In genomic region chr10:81279496-81279895, GRCm38 (mm10) we compare ENCODE assay signal across 14 mouse cellular contexts. TPM values are rescaled to one million over a fixed set of nuclear protein-coding genes. Genes with fewer than 3 reads are reported as not detected.
A peak's percentile ranks its signal among the peaks of the same experiment; 100 is the strongest.
DNase-seq lines count a peak whose midpoint lies in the region; ATAC-seq and TF ChIP-seq lines count a peak whose summit lies in the region.
"Had no signal": no experiment of that assay in that cellular context is flagged by ENCODE, and none has a peak within 500 bp of the region (broad histone marks: within the 10 kb centered on the region; RNA-seq: fewer than 3 reads in every experiment).

No protein-coding gene starts in this region.

- DNase-seq in embryo, embryonic 10.5 days (ENCODE audit: low spot score): peak; percentile 52
- DNase-seq in embryo, embryonic 10 days (ENCODE audit: low spot score): no peak
- peak; percentile 63 for DNase-seq in kidney, postnatal 0 days (ENCODE audit: low spot score)
- no peak for DNase-seq in kidney, postnatal 14 days
- peak; percentile 68 for DNase-seq in lung, postnatal 10 days
- DNase-seq in cerebellum, postnatal 25 days: no peak
- no peak for DNase-seq in ovary, postnatal 14 days (ENCODE audit: low spot score)
- DNase-seq: cerebellum, postnatal 14 days; kidney, adult 11 months; liver; right cerebral cortex, postnatal 4 days had no signal

- no peak overlapping the region for H3K27ac ChIP-seq in kidney, postnatal 0 days
- H3K27ac ChIP-seq in embryonic facial prominence, embryonic 13.5 days: no peak overlapping the region

- H3K4me1 ChIP-seq in kidney, postnatal 0 days (replicated peaks; ENCODE audit: insufficient read depth, low read length): no peaks in the 10 kb centered on the region
- peaks cover 15% of the 10 kb centered on the region for H3K4me1 ChIP-seq in embryonic facial prominence, embryonic 13.5 days

- TF ChIP-seq CTCF in kidney, postnatal 0 days (IDR thresholded peaks at IDR 0.05; ENCODE audit: low read depth): no peak

- H3K9me3 ChIP-seq in kidney, postnatal 0 days (replicated peaks; ENCODE audit: low read length): no peaks in the 10 kb centered on the region
- no peaks in the 10 kb centered on the region for H3K9me3 ChIP-seq in embryonic facial prominence, embryonic 13.5 days

- ATAC-seq in kidney, postnatal 0 days (replicated peaks; ENCODE audit: low FRiP score, low read depth): no peak
- ATAC-seq in embryonic facial prominence, embryonic 13.5 days (ENCODE audit: insufficient number of reproducible peaks, insufficient read depth, low FRiP score, low TSS enrichment, low read depth): no peak

- no peak overlapping the region for H3K4me3 ChIP-seq in kidney, postnatal 0 days (replicated peaks; ENCODE audit: low read depth, low read length)
- no peak overlapping the region for H3K4me3 ChIP-seq in embryonic facial prominence, embryonic 13.5 days

- H3K36me3 ChIP-seq in kidney, postnatal 0 days (ENCODE audit: insufficient read depth, low read length): 0 out of 2 replicates have a peak, but pooled peaks cover 8% of the 10 kb centered on the region
- H3K36me3 ChIP-seq in embryonic facial prominence, embryonic 13.5 days: no peaks in the 10 kb centered on the region

- no peaks in the 10 kb centered on the region for H3K27me3 ChIP-seq in kidney, postnatal 0 days (ENCODE audit: insufficient read depth, low read length)
- peaks cover 35% of the 10 kb centered on the region for H3K27me3 ChIP-seq in embryonic facial prominence, embryonic 13.5 days

- no peak overlapping the region for H3K9ac ChIP-seq in kidney, postnatal 0 days (ENCODE audit: low read depth, low read length)
- peak overlapping the region; percentile 46; the same call in 1 of the 2 replicates for H3K9ac ChIP-seq in embryonic facial prominence, embryonic 13.5 days

- H3K4me2 ChIP-seq in kidney, postnatal 0 days (ENCODE audit: low read length): no peak overlapping the region
- no peak overlapping the region for H3K4me2 ChIP-seq in embryonic facial prominence, embryonic 13.5 days
- H3K4me2 ChIP-seq: heart, embryonic 11.5 days had no signal

- 27% methylated on average over 10 of the region's 10 CpGs for WGBS in kidney, postnatal 0 days
- WGBS in embryonic facial prominence, embryonic 13.5 days: 37% methylated on average over 10 of the region's 10 CpGs

RNA-seq across cellular contexts. Expression of gene Tjp3, which starts 11.9 kb away (rescaled TPM):
- 19.0 and 19.1 TPM in 2 replicates for polyA plus RNA-seq in kidney, postnatal 0 days (2015; fragmentation: Nextera tagmentation; extraction: Ambion mirVana)
- polyA plus RNA-seq in embryonic facial prominence, embryonic 13.5 days (2015; fragmentation: Nextera tagmentation; extraction: Ambion mirVana): 5.0 and 7.2 TPM in 2 replicates

RNA-seq across cellular contexts. Expression of gene Apba3, which starts 12.7 kb away (rescaled TPM):
- polyA plus RNA-seq in kidney, postnatal 0 days (2015; fragmentation: Nextera tagmentation; extraction: Ambion mirVana): 55.7 and 60.5 TPM in 2 replicates
- polyA plus RNA-seq in embryonic facial prominence, embryonic 13.5 days (2015; fragmentation: Nextera tagmentation; extraction: Ambion mirVana): 61.9 and 67.9 TPM in 2 replicates

RNA-seq across cellular contexts. Expression of gene Mrpl54, which starts 12.8 kb away (rescaled TPM):
- 259 and 283 TPM in 2 replicates for polyA plus RNA-seq in kidney, postnatal 0 days (2015; fragmentation: Nextera tagmentation; extraction: Ambion mirVana)
- polyA plus RNA-seq in embryonic facial prominence, embryonic 13.5 days (2015; fragmentation: Nextera tagmentation; extraction: Ambion mirVana): 197 and 202 TPM in 2 replicates

RNA-seq across cellular contexts. Expression of gene Pip5k1c, which starts 13.3 kb away (rescaled TPM):
- 37.8 and 39.3 TPM in 2 replicates for polyA plus RNA-seq in kidney, postnatal 0 days (2015; fragmentation: Nextera tagmentation; extraction: Ambion mirVana)
- polyA plus RNA-seq in embryonic facial prominence, embryonic 13.5 days (2015; fragmentation: Nextera tagmentation; extraction: Ambion mirVana): 56.0 and 57.6 TPM in 2 replicates

RNA-seq across cellular contexts. Expression of gene Matk, which starts 26.8 kb away (rescaled TPM):
- polyA plus RNA-seq in kidney, postnatal 0 days (2015; fragmentation: Nextera tagmentation; extraction: Ambion mirVana): 3.9 and 5.5 TPM in 2 replicates
- 7.0 and 7.4 TPM in 2 replicates for polyA plus RNA-seq in embryonic facial prominence, embryonic 13.5 days (2015; fragmentation: Nextera tagmentation; extraction: Ambion mirVana)
- polyA plus RNA-seq: G1E had no signal

Comparison
In these comparisons a context has a peak if more than half of its experiments do, and no peak if none do; other contexts are left out.
1. DNase-seq: peak in embryo, embryonic 10.5 days (single experiment), kidney, postnatal 0 days (single experiment) and lung, postnatal 10 days (single experiment); none in embryo, embryonic 10 days (single experiment), kidney, postnatal 14 days (single experiment), cerebellum, postnatal 25 days (0 of 2) and ovary, postnatal 14 days (single experiment).